Mouse (Mus musculus): ENCODE results near the gene Eya2.

- TF ChIP-seq CTCF (IDR thresholded peaks at IDR 0.05; ENCODE audit: low read depth, low read length) (no peak), POLR2A (IDR thresholded peaks at IDR 0.05; ENCODE audit: extremely low read depth, insufficient read depth, low read length) (no peak)
Measured at GRCm38 (mm10) chr2:165641909-165642505, 47.2 kb downstream of the Eya2 start.

Measured in liver, adult 2 months (tissue).